Mouse (Mus musculus) c-Kit-positive CD71-positive TER-119-negative erythroid progenitor cells, embryonic 14.5 days (primary cell): ENCODE results near the gene Tcte2.
"Not testable (repeated sequence)": the region's sequence is repeated elsewhere in the genome, so short reads cannot be mapped to it uniquely, and the experiment has no call there.

Experiments used
- DNase-seq: peaks from one replicate; pipeline ENCODE4 v3.0.0-alpha.2; 2013; ENCODE audit warnings: low read depth

Tcte2 gene

DNA sequence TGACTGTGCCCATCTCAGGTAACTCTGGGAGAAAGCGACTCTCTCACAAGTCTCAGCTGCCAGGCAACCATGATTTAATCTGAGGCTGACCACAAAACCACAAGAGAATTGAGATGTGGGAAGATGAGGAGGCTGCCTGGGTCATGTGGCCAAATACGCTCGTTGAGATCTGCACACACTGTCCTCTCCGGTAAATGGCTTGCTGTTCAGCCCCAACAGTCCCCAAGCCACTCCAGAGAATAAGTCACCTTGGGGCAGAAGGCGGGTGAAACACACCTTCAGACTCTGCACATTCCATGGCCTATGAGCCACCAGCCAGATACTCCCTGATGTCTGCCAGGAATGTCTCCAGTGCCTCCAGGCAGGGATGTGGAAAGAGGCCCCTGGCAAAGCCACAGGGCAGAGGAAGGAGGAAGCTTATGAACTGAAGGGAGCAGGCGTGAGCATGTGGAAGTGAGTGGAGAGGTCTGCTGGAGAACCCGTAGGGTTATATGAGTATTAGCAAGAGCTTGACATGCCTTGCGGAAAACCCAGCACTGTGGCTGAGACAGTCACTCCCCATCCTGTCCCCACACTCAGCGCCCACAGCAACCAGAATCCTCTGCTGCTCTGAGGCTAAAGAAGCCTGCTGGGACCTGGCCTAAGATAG lies 79.1 kb downstream of the Tcte2 start:
- DNase-seq: no peak

DNA sequence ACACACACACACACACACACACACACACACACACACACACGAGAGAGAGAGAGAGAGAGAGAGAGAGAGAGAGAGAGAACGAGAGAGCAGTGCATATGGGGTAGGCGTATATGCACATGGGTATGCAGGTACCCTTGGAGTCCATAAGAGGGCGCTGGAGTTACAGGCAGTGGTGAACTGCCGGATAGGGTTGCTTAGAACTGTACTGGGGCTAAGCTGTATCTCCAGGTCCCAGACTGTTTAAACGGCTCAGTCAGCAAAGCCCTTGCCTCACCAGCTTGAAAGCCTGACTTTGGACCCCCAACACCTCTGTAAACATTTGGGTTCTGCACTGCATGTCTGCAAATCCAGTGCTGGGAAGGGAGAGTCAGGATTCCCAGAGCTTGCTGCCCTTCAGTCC lies 79.9 kb downstream of the Tcte2 start:
- DNase-seq: no peak

DNA sequence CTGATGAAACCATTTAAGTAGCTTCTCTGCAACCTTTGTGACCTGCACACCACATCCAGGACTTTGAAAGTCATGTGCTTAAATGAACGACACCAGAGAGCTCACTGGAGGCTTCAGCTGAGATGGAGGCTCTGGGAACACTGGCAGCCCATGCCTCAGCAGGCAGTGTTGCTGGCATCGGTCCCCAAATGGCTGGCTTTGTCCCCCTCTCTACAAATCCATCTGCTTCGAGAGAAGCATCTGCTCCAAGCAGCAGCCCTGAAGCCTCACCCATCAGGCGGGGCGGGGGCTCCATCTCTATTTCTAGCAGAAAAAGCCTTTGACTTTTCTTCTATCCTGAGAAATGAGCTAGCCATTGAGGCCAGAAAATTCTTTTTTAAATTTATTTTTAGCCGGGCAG lies 80.5 kb downstream of the Tcte2 start:
- DNase-seq: no peak

DNA sequence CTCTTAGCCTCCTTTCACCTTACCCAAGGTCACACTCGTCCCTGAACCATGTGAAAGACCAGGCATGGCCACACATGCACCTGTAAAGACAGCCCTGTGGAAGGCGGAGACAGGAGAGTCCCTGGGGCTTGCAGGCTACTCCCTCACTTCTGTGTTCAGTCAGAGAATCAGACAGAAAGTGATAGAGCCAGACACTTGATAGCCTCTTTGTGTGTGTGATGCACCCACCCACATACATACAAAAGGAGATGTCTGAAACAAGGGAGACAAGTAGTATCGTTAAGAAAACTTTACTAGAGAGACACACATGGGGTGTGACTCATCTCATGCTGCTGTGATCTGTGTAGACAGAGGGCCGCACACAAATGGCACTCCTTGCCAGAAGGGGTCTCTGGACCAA lies 81.3 kb downstream of the Tcte2 start:
- no peak for DNase-seq

DNA sequence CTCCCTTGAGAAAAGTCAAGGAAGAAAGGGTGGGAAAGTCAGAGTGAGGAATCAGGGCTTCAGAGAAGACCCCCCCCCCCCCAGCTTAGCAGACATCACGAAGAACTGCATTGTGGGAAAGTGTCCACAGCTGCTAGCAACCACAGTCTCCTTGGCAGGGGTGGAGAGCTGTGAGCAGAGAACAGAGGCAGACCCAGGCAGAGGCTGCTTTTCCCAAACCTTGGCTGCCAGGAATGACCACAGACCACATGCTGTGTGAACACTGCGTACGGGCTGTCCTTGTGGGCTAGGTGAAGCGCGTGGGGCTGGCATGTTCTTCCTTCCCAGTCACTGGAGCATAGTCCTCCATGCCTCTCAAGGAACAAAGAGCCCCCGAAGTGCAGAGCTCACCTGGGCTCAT lies 81.9 kb downstream of the Tcte2 start:
- DNase-seq: no peak

DNA sequence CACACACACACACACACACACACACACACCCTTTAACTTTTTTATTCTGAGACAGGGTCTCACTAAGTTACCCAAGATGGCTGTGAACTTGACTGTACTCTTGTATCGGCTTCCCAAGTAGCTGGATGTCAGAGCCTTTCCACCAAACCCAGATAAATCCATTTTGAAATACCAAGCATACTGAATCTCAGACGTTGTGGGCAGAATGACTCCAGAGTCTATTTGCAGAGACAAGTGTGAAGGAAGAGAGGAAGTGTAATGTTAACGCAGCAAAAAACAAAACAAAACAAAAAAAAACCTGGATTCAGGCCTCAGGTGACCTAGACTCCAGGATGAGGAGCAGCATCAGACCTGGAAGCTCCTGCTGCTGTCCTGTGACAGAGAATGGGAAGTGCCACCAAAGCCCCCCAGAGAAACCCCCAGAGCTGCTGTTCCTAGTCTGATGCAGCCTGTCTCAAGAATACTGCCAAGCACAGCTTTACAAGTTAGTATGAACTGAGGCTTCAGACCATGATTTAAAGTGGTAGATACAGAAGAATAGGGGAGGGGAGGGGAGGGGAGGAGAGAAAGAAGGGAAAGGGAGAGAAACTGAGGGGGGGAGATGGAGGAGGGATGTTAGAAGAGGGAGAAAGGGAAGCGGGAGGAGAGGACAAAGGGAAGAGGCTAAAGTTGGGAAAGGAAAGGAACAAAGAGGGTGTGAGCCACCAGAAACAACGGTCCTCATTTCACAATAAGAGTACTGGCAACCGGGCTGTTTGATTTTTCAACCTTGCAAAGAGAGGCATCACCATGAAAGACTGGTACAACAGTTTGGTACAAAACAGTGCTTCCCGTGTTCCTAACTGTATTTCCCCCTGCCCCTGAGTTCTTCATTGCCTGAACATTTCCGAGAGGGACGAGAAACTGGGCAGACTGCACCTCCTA lies 84.1 kb downstream of the Tcte2 start:
- DNase-seq: no peak

DNA sequence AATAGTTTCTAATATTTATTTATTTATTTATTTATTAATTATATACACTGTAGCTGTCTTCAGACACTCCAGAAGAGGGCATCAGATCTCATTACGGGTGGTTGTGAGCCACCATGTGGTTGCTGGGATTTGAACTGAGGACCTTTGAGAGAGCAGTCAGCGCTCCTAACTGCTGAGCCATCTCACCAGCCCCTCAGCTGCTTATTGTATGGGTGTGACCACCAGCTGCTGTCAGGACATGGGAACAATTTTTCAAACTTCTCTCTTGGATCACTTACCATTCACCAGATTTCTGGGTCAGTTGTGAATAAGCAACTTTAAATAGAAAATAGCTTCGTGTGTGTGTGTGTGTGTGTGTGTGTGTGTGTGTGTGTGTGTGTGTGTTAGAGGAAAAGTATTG lies 85.5 kb downstream of the Tcte2 start:
- not testable (repeated sequence) for DNase-seq

DNA sequence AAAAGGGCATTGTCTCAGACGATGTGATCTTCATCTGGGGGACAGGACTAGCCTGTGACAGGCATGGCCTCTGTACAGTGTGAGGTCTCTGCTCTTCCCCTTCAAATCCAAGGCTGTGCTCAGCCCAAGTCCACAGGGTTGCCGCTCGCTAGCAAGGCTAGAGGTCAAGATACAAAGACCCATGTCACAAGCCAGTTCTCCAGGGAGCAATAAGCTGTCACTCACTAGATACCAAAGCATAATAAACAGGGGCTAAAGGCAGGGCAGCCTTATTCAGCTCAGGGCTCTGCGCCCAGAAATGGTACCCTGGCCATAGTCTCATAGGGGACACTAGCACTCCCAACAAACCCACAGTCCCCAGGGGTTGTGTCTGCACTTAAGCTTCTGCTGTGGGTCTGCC lies 86.0 kb downstream of the Tcte2 start:
- no peak for DNase-seq

DNA sequence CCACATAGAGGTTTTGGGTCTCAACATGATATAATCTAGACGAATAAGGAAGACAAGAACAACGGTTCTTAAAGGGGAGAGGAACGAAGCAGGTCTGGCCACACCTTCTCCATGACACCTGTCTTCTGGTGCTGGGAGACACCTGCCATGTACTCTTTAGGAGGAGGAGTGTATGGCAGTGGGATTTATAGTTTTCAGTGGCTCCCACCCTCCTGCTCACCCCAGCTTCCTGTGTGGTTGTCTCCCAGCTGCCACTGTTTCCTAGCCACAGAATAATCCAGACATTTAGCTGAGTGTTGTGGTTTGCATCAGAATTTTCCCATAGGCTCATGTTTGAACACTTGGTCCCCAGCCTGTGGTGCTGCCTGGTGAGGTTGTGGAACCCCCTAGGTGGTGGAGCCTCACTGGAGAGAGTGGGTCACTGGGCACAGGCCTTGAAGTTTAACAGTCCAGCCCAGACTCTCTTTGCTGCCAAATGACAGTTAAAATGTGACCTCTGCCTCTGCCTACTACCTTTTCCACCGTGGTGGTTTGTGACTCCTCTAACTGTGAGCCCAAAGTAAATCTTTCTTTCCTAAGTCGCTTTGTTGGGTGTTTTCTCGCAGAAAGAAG lies 86.8 kb downstream of the Tcte2 start:
- no peak for DNase-seq

DNA sequence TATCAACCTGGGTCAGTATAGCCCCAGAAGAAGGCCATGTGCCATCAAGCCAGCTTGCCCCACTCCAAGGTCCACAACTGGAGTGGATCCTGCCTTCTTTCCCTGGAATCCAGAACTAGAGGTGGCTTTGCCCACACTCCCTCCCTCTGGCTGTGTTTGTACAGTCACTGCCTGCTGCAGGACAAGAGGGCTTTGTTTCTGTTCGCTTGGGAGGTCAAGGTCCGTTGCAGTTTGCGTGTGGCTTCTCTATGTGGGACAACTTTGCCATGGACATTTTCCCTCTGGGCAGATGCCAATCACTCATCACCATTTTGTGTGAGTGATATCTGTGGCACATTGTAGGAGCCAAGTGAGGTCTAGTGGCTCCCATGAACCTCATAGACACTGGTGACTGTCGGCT lies 89.9 kb downstream of the Tcte2 start:
- DNase-seq: no peak

DNA sequence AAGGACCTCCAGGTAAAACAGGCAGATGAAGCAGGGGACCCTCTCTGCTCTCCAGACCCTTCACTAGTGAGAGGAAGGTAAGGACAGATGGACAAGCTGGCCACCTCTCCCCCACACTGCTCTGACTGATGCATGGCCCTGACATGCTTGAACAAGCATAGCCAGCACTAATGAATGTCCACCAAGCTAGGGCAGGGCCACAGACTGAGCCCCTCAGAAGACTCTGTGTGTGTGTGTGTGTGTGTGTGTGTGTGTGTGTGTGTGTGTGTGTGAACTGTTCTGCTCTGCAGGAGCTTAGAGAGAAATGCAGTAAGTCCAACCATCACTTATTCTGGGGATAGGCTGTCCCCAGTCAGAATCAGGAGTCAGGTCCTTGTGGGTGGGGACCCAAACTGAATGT lies 91.4 kb downstream of the Tcte2 start:
- no peak for DNase-seq

DNA sequence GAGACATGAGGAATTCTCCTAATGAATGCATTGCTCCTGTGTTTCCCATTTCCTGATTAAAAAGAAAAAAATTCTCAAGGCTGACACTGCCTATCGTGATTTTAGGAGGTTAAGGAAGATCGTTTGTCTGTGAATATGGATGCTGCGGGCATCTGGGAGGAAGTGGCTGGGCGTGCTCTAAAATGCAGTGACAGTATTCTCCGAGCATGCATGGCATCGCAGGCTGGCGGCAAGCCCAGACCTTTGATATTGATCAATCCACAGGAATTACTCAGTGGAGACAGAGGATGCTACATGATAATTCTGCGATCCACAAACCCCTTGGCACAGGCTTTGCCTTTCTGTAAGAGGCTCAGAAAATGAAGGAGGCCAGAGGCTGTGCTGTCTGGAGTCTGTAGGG lies 92.4 kb downstream of the Tcte2 start:
- DNase-seq: no peak

DNA sequence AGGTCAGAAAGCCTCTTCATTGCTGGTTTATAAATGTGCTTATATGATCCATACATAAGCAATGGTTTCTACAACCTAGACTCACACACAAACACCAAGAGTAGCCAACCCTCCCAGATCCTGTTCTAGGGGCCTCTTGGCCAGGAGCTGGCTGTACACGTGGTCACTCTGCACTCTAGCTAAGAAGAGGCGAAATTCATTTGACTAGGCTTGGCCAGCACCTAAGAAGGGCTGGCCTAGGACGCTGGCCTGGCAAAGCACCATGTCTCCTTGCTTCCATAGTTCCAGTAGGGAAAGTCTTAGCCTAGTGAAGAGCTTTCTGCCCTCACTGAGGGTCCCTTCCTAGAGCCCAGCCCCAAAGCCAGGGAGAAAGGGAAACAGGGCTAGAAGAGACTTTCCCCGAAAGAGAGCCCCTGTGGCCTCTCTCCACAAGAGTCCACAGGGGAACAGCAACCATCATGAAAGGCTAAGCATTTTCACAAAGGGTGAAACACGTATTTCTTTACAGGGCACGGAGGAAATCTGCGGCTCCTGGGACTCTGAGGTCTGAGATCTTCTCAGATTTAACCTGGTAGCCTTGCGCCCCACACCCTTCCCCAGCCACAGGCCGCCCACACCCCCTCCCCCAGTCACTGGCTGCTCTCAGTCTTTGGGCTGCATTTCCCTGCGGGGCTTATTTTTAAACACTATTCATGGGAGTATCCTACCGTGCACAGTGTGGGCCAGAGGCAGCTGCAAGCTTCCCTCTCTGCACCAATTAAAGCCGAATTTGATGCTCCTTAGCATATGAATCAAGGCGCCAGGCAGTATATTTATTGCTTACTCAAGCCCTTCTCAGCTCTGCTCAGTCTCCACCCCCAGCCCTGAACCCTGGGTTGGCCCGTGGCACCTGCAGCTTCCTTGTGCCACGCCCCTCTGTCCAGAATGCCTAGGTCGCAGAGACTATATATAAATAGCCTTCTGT lies 93.3 kb downstream of the Tcte2 start:
- DNase-seq: no peak

DNA sequence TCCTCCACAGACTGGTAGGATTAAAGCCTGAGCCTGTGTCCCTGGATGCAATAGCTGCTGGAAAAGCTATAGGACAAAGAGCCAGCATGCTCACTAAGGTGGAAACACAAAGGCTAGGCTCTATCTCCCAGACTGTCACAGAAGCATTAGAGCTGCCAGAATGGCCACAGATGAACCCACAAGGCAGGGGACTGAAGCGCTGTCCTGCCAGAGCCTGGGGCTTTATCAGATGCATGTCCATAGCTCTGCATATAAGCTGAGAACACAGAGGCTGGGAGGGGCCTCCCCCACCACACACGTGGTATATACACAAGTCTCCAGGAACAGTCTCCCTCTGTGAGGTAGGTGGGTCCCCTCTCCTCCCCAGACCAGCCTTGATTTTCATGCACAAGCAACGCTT lies 94.6 kb downstream of the Tcte2 start:
- DNase-seq: no peak

DNA sequence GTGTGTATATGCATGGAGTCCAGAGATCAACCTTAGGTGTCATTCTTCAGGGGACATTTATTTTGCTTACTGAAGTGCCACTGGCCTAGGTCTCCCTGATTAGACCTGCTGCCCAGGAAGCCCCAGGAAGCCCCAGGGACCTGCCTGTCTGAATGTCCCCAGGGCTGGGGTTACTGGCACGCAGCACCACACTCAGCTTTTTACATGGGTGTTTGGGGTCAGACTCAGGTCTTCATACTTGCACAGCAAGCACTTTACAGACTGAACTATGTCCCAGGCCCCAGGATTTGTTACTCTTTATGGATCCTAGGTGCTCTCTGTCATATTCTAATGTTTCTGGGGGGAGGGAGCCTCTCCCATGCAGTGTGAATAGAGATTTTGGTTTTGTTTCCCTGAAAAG lies 95.9 kb downstream of the Tcte2 start:
- no peak for DNase-seq

DNA sequence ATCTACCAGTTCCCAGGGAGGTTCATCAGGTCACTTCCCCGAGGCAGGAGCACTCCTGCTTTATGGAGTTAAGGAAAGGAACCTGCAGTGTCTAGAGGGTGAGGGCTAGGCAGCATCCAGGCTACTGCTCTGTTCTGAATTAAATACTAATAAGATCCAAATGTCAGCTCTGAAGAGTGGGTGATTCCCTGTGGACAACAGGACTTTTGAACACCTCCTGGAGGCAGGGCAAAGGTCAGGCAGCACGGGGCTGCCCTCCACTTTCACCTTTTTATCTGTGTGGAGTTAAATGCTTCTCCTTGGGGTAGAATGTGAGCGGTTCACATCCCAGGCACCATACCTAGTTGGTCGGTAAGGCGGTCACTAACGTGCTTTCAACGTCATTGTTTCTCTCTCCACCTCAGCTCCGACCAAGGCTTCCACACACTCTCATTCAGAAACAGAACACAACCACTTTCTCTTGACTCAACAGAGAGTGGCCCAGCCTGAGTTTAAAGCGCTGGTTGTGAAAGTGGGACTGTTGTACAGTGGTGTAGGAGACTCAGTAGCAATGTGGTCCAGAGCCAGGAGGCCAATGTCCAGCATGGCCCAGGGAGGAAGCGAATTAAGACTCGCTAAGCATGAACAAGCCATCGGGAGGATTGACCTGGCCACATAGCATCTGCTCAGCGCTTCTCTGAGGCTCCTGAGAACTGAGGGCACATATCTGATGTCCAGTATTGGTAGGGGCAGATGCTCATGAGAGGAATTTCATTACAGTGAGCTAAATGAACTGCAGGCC lies 98.0 kb downstream of the Tcte2 start:
- no peak for DNase-seq
